Mouse (Mus musculus): ENCODE results near the gene Shb.

DNA sequence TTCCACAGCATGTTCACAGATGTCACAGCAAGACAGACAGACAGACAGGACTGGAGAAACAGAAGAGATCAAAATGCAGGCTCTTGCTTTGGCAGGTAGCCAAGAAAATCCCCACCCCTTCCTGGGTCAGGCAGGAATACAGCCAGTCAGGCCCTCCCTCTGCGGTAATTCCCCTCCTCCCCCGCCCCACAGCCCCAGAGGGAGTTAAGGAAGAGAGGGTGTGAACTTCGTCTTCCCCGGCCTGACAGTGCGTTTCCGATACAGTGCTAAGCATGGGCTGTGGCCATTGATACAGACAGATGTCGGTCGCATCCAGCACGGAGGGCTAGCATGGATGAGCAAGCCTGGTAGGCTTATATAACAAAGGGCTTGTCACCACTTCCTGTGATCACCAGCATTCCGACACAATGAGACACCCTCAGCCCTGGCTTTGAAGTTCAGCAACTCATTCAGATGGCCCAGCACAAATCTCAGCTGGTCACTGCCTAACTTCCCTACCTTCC is 18.4 kb downstream of the Shb start:
- no peak for TF ChIP-seq CTCF (IDR thresholded peaks at IDR 0.05; ENCODE audit: low read depth)
- TF ChIP-seq EP300 (IDR thresholded peaks at IDR 0.05; ENCODE audit: low read depth): no peak

Measured in liver, postnatal 0 days (tissue).